16 mouse cellular contexts compared by ENCODE assay signal in the genomic region with DNA sequence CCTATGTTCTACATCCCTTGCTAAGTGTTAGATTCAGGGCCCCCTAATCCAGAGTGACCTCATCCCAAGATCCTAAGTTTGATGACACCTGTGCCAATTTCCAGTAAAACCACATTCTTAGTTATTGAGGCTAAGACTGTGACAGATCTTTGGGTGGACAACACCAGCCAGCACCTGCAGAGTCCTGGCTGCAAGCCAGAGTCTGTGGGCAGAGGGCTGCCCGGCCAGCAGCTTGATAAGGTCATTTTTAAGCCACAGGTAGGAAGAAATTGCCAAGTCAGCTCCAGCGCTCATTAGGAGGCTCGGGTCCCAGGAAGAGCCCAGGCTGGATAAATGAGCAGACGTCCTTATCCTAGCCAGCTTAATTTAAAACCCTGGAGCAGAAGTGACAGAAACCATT. TPM values are rescaled to one million over a fixed set of nuclear protein-coding genes. Genes with fewer than 3 reads are reported as not detected.
"Had no signal": no experiment of that assay in that cellular context is flagged by ENCODE, and none has a peak within 500 bp of the region (broad histone marks: within the 10 kb centered on the region; RNA-seq: fewer than 3 reads in every experiment).

No protein-coding gene starts in this region.

- ATAC-seq: liver, postnatal 0 days had no signal

- H3K4me1 ChIP-seq: limb, embryonic 12.5 days; liver, embryonic 13.5 days; lung, embryonic 15.5 days had no signal

- H3K27me3 ChIP-seq: liver, embryonic 13.5 days had no signal

- H3K9me3 ChIP-seq: limb, embryonic 12.5 days; lung, embryonic 15.5 days; midbrain, embryonic 12.5 days had no signal

- H3K4me3 ChIP-seq: left cerebral cortex, adult 2 months; limb, embryonic 12.5 days; liver, embryonic 13.5 days; lung, embryonic 15.5 days; midbrain, embryonic 12.5 days had no signal

- H3K36me3 ChIP-seq: limb, embryonic 12.5 days; liver, embryonic 13.5 days; lung, embryonic 15.5 days; midbrain, embryonic 12.5 days had no signal

- H3K4me2 ChIP-seq: limb, embryonic 12.5 days; liver, embryonic 13.5 days; lung, embryonic 15.5 days; midbrain, embryonic 12.5 days had no signal

- H3K27ac ChIP-seq: left cerebral cortex, adult 2 months; limb, embryonic 12.5 days; liver, embryonic 13.5 days; lung, embryonic 15.5 days; midbrain, embryonic 12.5 days; stomach, postnatal 0 days had no signal

- DNase-seq: kidney, adult 8-10 months; kidney, postnatal 25 days; liver; liver, embryonic 13.5 days; liver, postnatal 0 days; lung, postnatal 14 days had no signal

- H3K9ac ChIP-seq: limb, embryonic 12.5 days; liver, embryonic 13.5 days; liver, postnatal 0 days; lung, embryonic 15.5 days; midbrain, embryonic 12.5 days had no signal

RNA-seq across cellular contexts. Expression of gene Zdhhc25, which starts 34.3 kb away (rescaled TPM):
- total RNA-seq: layer of hippocampus, postnatal 25 days; left cerebral cortex, adult 2 months; left cerebral cortex, postnatal 14 days; megakaryocyte-erythroid progenitor cell, adult 5-6 weeks had no signal
- polyA plus RNA-seq: kidney, embryonic 16.5 days; limb, embryonic 12.5 days; liver, embryonic 13.5 days; liver, postnatal 0 days; lung, embryonic 15.5 days; midbrain, embryonic 12.5 days; neural tube, embryonic 14.5 days; stomach, postnatal 0 days had no signal
